Mouse (Mus musculus) stomach, postnatal 0 days (tissue): Measurements from ENCODE around the gene Cdk5rap3.

ENCODE experiments used
- CTCF ChIP-seq: IDR thresholded peaks from 2 replicates; pipeline ENCODE4 v1.5.1; 2016; ENCODE audit warnings: antibody characterized with exemption, low read depth, mild to moderate bottlenecking, moderate library complexity
- EP300 ChIP-seq: optimal IDR thresholded peaks from 2 replicates; pipeline ENCODE3; 2016; ENCODE audit warnings: antibody characterized with exemption

- TF ChIP-seq CTCF = peak; percentile 96
- TF ChIP-seq EP300 = no peak
Observed at GRCm38 (mm10) chr11:96916044-96916884, at the start of gene Cdk5rap3.
